Mouse (Mus musculus) MEL-GATA-1-ER (cell line): ENCODE results near the gene Rsph10b.
A peak's percentile ranks its signal among the peaks of the same experiment; 100 is the strongest.

Experiments
- DNase-seq: peaks from one replicate; pipeline ENCODE4 v3.0.0-alpha.2; 2012; ENCODE audit warnings: low read depth; ENCODE audit errors: extremely low read depth

Rsph10b gene

DNA sequence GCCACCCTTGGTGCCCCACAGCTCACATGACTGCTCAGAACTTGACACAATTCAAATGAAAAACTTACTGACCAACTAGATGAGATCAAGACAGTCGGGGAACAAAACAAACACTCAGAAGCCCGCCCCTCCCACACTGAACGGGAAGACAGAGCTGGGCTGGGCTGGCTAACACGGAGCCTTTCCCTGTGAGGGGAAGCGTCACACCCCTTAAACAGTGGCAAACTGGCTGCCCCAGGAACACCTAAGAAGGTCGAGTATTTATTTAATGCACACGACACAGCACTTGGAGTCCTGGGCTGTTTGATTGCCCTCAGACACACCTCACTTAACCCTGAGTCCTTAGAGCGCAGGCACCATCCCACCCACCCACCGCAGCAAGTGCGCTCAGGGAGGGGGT, 59.8 kb downstream of the Rsph10b start:
- no peak for DNase-seq

DNA sequence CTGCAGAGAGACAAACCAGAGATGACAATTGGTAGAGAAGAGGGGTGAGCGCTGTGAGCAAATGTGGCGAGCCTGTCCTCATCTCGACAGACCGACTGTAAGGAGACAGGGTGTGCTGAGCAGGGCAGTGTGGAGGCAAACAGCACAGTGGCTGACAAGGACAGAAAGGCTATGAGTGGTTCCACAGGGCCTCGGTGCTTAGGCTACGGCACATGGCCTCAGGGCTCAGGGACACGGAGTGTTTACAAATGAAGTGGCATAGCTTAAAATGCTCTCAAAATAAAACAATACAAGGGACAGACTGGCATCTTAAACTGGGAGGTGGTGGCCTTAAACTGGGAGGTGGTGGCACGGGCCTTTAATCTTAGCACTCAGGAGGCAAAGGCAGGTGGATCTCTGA, 60.4 kb downstream of the Rsph10b start:
- DNase-seq = no peak

DNA sequence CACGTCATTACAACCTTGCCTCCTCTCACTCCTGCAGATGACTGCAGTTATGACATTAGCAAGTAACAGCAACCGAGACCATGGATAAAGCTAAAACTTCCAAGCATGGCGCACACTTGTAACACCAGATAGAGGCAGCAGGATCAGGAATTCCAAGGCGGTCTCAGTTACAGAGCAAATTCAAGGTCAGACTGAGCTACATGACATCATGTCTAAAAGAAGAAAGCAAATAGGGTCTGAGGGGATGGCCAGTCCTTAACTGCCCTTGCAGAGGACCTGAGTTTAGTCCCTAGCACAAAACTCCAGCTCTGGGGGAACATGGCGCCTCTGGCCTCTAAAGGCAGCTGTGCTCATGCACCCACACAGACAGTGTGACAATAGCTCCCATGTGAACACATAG, 61.0 kb downstream of the Rsph10b start:
- no peak for DNase-seq

DNA sequence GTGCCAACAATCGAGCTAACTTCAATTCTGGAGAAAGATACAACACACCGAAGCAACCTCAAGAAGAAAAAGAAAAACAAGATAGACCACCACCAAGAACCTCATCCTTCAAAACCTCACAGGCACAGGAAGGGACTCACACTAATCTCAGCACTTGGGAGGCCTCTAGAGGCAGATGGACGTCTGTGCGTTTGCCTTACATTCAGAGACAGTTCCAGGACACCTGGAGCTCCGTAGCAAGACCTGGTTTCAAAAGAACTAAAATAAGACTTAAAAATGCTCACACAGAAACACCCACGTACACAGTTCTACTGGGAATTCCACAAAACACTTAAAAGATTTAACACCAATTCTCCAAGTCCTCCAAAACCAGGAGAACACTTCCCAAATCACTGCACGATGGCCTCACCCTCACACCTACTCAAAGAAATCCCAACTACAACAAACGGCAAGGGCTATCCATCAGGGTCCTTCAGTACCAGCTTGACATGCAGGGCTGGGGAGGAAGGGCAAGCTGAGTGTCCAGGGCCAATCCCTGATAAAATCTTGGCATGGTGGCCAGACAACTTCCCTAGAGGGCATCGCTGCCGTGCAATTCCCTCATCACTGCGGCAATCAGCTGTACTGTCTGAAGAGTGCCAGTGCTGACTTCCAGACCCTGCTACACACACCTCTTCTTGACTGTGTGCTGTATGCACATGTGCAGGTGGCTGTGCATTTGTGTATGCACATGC, 62.0 kb downstream of the Rsph10b start:
- DNase-seq = no peak

DNA sequence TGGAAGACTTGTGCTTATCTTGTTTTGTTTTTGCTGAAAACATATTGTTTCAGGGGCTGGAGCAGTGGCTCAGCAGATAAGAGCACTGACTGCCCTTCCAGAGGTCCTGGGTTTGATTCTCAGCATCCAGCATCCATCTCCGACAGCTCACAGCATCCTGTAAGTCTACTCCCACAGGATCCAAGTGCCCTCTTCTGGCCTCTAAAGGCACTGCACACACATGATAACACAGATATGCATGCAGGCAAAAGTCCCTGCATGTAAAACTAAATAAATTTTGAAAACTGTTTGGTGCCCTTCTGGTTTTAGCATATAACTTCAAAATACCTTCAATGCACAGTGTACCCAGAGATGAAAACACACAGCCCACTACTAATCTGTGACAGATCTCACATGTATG, 66.6 kb downstream of the Rsph10b start:
- DNase-seq = no peak

DNA sequence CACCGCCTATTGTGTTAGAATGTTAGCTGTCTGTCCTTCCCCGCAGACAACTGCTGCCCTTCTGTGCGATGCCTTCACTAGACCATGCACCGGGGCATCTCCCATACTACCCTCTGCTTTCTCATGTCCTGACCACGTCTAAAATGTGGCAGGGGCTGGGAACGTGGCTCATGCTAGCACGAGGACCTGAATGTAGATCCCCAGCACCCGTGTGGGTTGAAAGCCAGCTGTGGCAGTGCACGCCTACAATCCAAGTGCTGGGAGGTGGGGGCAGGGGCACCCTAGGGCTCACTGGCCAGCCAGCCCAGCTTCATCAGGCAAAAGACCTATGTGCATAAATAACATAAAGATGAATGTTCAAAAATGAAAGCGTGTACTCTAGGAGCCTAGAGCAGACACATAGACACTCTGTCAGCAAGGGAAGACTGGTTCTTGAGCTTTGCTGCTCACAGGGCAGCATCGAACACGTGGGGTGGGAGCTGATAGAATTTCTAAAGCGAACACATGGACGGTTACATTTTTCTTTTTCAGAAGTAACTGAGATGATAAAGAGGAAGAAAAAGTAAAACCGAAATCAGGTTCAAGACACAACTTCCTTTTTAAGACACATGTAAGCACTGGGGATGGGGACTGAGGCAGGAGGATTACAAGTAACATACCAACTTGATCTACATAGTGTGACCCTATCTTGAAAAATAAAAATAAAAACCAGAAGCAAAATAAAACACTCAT, 69.8 kb downstream of the Rsph10b start:
- peak; percentile 13 for DNase-seq

DNA sequence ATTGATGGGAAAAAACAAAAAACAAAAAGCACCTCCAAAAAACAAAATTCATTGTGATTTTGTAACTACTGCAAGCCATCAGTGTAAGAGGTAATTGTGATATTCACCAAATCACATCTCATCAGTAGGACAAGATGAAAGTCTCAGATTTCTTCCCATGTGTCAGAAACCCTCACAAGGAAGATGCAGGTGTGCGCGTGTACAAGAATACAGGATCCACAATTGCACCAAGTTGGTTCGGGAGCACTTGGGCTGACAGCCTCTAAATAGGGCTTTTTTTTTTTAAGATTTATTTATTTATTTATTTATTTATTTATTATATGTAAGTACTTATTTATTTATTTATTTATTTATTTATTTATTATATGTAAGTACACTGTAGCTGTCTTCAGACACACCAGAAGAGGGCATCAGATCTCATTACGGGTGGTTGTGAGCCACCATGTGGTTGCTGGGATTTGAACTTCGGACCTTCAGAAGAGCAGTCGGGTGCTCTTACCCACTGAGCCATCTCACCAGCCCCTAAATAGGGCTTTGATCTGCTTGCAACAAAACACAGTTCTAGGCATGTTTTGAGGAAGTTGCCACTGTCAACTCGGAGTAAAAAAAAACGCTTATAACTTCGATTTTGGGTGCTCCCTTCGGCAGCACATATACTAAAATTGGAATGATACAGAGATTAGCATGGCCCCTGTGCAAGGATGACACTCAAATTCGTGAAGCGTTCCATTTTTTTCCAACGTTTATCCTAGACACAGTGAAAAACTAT, 80.7 kb downstream of the Rsph10b start:
- DNase-seq = peak; percentile 62

DNA sequence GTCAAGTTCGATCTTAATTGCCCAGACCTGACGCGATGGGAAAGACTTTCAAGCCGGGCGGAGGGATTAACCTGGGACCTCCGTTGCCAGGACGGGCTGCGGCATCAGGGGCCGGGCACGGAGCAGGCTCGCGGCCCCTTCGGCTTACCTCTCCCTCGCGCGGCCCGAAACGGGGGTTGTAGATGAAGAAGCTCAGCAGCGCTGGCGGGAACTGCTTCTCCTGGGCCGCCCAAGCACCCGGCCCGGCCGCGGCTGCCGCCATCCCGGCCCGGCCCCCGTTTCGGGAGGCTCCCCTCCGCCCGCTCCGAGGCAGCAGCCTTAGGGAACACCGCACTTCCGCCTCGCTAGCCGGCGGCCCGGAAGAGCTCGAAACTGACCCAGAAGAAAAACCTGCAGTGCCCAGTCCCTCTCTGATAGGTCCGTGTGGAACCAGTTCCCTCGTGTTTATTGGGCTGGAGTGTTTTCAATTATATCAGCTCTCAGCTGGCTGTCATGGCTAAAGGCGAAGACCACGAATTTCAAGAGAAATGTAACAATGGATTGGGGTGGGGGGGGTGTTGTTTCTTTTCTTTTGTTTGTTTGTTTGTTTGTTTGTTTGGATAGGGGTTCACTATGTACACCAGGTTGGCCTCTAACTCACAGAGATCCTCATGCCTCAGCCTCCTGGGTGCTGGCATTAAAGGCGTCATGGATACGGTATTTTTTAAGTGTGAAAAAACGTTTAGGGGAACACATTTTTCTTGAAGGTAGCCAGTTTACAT, 81.9 kb downstream of the Rsph10b start, which contains the start of gene Ccz1:
Gene Ccz1, minus strand, starts transcription at position 327 of the 761 bp plus-strand sequence.
- peak; percentile 84 for DNase-seq

DNA sequence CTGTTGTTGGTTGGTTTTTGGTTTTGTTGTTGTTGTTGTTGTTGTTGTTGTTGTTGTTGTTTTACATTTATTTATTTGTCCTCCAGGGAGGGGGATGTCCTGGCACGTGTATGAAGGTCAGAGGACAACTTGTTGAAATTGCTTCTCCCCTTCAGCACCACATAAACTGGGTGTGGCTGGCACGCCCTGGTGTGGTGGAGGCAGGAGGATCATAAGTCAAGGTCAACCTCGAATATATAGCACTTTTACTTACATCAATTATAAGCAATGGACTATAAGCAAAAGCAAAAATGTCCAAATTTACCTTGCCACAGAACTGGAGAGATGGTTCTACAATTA, 82.4 kb downstream of the Rsph10b start:
- no peak for DNase-seq

DNA sequence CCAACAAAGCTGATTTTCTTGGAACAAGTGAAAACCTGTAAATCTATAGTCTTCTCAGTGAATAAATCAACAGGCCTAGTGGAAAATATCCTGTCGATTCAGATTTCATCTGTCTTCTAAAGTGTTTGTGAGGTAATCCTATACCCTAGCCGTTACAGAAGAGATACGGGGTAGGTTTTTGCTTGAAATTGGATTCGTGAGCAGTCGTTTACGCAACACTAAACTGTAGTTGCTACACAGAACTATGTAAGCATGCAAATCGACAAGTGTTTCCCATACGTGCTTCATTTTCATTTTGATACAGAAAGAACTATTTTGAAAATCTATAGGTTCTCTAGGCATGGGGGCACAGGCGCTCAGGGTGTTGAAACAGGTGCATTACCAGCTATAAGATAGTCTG, 83.0 kb downstream of the Rsph10b start:
- no peak for DNase-seq

DNA sequence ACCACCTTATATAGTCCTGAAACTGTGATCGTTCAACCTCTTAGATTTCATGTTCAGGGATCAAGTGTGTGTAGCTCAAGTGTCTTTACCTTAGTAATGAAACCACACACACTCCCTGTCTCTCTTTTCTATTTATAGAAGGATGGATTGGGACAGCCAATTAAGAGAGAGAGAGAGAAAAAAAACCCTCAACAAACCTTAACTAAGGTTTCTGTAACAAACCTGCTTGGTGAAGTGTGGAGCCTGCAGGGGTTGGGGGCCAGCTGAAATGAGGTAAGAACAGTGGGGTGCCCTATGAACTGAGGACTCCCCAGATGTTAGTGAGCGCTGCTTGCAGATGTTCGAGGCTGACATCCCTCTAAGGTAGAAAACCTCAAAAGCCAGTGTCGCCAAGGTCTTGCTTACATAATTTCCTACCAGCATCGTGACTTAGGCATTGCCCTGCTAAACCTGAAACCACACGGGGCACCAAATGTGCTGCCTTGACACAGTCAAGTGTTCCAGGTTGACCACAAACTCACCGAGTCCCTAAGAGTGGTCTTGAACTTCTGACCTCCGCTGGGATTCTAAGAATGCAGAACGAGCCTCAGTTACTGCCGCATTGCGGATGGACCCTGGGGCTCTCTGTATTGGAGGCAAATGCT, 93.9 kb downstream of the Rsph10b start, which contains the start of gene Ocm:
Gene Ocm, minus strand, starts transcription at position 51 of the 644 bp plus-strand sequence.
- DNase-seq = no peak

DNA sequence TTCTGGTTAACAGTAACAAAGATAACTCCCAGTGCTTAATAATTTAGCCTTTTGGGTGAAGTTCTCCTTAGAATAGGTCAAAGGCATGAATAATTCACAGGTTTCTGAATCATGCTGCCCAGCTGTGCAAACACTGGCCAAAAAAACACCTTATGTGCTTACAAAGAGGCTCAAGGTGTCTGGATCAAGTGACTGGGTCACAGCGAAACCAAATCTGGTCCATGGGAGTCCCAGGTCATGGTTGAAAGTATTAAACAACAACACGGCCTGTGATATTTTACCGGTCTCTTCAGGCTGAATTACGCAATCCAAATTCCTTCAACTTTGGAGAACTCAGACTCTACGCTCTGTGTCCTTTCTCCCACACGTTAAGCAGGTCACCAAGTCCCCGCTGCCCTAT, 99.7 kb downstream of the Rsph10b start:
- DNase-seq = no peak

DNA sequence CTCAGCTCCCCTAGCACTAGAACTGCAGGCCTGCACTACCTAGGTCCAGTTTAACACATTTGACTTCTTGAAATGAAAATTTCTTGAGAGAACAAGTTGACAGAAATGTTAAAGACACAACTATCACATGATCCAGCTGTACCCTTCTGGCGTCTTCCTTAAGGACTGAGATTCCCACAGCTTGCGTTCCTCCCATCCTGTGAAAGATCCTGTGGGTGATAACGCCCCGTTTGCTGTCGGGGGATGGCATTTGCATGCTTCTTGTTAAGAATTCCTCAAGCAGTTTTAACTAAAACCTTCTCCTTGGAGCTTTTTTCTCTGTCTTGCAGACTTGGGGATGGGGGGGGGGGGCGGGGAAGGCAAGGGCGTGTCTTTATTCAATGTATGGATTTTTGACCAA, 101.7 kb downstream of the Rsph10b start:
- no peak for DNase-seq
